Mouse (Mus musculus) heart, postnatal 0 days (tissue): ENCODE measurements around the gene Gm5134.

ENCODE experiments used
- CTCF ChIP-seq: IDR thresholded peaks from 2 replicates; pipeline ENCODE4 v1.5.1; 2016; ENCODE audit warnings: antibody characterized with exemption, control low read depth, low read depth
- EP300 ChIP-seq: IDR thresholded peaks from 2 replicates; pipeline ENCODE4 v1.6.1; 2016; ENCODE audit warnings: antibody characterized with exemption, low read depth

DNA sequence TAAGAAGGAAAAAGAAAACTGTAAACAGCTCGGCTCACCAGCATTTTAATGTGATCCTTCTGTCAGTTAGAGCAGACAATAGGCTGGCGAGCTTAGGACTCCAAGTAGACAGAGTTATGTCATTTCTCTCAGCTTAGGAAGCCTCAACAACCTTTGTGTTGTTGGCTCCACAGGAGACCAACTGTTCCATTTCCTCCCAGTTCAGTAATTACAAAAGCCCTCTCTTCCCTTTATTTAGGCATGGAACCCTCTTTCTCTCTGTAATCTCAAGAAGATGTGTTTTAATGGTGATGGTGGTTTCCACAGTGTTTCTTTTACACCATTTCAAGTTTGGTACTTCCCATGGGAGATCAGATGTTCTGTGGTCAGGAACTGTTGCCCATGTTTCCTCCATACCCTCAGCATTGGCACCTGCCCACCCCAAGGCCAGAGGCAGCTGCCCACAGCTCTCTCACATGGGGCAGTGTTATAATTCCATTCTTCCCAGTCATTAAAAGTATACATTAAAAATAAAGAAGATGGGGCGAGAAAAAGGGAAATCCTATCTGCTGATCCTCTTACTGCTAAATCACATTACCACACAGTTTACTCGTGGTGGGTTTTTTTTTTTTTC lies 36.2 kb downstream of the Gm5134 start:
- TF ChIP-seq EP300, result no peak
- TF ChIP-seq CTCF, result no peak
